Mouse (Mus musculus) CD8-positive naive resting alpha-beta T cell, adult 57 days (primary cell): ENCODE measurements around the gene Fxn. TPM values are rescaled to one million over a fixed set of nuclear protein-coding genes. Genes with fewer than 3 reads are reported as not detected.

ENCODE experiments used
- total RNA-seq: library from RNA; stranded (reverse); gene quantifications from one replicate; pipeline ENCODE4 v1.2.4, GENCODE M21; 2023

Fxn gene
- total RNA-seq: 15.5 TPM

DNA sequence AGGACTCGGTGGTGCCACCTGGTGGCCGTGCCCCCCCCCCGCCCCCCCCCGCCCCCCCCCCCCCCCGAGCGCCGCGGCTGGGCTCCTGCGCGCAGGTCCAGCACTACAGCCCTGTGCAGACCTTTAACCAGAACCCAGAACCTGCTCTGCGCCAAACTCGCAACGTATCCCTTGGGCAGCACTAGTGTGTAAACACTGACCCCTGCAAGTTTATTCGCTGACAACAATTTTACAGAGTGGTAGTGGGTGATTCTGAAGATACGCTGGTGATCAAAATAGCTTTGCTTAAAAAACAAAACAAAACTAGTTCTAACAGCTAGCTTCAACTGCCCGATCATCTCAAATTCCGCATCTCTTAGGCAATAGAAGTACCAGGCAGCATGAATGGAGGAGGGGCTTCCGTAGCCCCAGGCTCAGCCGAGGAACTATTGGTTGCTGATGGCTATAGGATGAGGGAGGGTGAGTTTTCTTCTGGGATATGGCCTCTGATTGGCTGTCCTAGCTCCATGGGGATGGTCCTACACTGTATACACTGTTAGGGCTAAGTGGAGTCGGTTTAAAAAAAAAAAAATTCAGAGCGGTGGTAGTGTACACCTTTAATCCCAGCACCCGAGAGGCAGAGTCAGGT lies at the start of gene Fxn:
TSS of gene Fxn (minus strand) at position 5 of the 628 bp plus-strand sequence.

DNA sequence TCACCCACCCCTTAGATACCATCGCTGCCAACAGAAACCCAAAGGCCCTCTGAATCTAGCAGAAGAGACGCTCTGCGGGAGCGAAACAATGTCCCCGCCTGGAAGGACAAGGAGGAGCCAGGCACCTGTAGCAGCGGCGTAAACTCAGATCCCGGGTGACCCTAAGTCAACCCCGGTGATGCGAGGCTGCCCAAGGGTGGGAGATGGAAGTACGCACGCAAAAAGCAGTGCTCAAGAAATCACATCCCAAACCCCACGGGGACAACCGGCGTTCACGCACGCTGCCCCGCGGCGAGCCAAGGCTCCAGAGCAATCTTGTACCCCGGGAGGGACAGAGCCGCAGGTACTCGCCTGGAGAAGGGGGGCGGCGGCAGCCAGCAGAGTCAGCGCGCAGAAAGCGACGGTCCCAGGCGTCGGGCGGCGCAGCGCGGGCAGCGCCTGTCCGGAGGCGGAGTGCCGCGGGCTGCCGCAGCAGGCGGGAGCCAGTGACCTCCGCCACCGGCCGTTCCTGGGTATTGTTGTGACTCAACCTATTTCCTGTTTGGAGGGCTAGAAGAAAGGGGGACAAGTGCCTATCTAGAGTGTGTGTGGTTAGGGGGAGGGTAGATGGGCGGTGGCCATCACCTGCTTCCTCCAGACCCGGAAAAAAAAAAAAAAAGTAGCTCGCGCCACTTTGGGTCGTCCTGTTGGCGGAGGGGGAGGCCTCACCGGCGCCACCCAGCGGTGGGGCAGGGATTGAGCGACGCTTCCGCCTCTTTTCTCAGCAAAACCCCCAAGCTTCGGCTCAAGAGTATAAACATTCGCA lies 55.7 kb downstream of the Fxn start, which contains the start of gene Tjp2:
TSS of gene Tjp2 (minus strand) at position 531 of the 805 bp plus-strand sequence.

Other genes starting within 250 kb of the Fxn start
- not detected for gene Fam189a2, start 249.6 kb downstream of the Fxn start, total RNA-seq
- 0.49 TPM for gene Tjp2, start 55.6 kb downstream of the Fxn start, total RNA-seq
- 30.7 TPM for gene Fam122a, start 196.8 kb upstream of the Fxn start, total RNA-seq